Comparison of ENCODE assay signal across 18 mouse cellular contexts in the genomic region with DNA sequence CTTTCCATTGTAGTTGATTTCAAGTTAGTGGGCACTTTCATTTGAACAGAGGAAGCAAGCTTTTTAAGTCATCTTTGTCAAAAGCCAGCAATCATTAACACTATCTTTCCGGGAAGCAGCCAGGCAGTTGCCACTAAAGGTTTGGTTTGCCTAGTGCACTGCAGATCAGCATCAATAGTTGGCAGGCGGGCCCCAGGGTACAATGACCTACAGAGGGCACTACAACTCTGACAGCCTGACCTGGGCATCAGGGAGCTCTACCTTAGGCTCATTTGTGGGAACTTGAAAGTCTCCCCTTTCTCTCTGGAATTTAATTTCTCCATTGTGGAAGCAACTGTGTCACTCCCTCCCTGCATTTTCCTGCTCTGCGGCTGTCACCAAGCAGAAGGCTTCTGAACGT.
"Had no signal": no experiment of that assay in that cellular context is flagged by ENCODE, and none has a peak within 500 bp of the region (broad histone marks: within the 10 kb centered on the region; RNA-seq: fewer than 3 reads in every experiment).

No protein-coding gene starts in this region.

- H3K4me2 ChIP-seq: liver, embryonic 13.5 days; lung, embryonic 14.5 days; midbrain, embryonic 12.5 days; midbrain, embryonic 15.5 days; neural tube, embryonic 12.5 days; neural tube, embryonic 15.5 days had no signal

- H3K27ac ChIP-seq: left cerebral cortex, adult 2 months; liver, embryonic 13.5 days; macrophage; midbrain, embryonic 12.5 days; midbrain, embryonic 15.5 days; neural tube, embryonic 12.5 days; neural tube, embryonic 15.5 days; stomach, postnatal 0 days had no signal

- H3K9me3 ChIP-seq: liver, embryonic 13.5 days; midbrain, embryonic 12.5 days; midbrain, embryonic 15.5 days; neural tube, embryonic 15.5 days had no signal

- H3K4me1 ChIP-seq: liver, embryonic 13.5 days; midbrain, embryonic 12.5 days; midbrain, embryonic 15.5 days; neural tube, embryonic 15.5 days had no signal

- H3K4me3 ChIP-seq: left cerebral cortex, adult 2 months; liver, embryonic 13.5 days; midbrain, embryonic 12.5 days; midbrain, embryonic 15.5 days; neural tube, embryonic 12.5 days; neural tube, embryonic 15.5 days had no signal

- H3K36me3 ChIP-seq: liver, embryonic 13.5 days; midbrain, embryonic 12.5 days; midbrain, embryonic 15.5 days; neural tube, embryonic 12.5 days; neural tube, embryonic 15.5 days had no signal

- H3K9ac ChIP-seq: liver, embryonic 13.5 days; lung, embryonic 14.5 days; midbrain, embryonic 12.5 days; midbrain, embryonic 15.5 days; neural tube, embryonic 12.5 days; neural tube, embryonic 15.5 days had no signal

- DNase-seq: layer of hippocampus, postnatal 36 days; liver, embryonic 13.5 days; lung, embryonic 14.5 days; right cerebral cortex, adult 18-20 months; right cerebral cortex, postnatal 14 days; right cerebral cortex, postnatal 4 days; thymus, adult 2 months; thymus, postnatal 14 days; thymus, postnatal 4 days had no signal

- ATAC-seq: inflammation-experienced regulatory T-cells, adult 6 months; lung, postnatal 0 days; midbrain, embryonic 15.5 days had no signal

- H3K27me3 ChIP-seq: liver, embryonic 13.5 days; midbrain, embryonic 12.5 days; midbrain, embryonic 15.5 days; neural tube, embryonic 12.5 days had no signal
